Mouse (Mus musculus) forebrain, embryonic 16.5 days (tissue): Measurements from ENCODE around the gene Dgke. TPM values are rescaled to one million over a fixed set of nuclear protein-coding genes. Genes with fewer than 3 reads are reported as not detected.

ENCODE experiments used
- ATAC-seq: fragments of 200-750 bp; cut with Nextera tagmentation; 2 replicates; pipeline ENCODE4 v1.8.0; 2017; ENCODE audit warnings: mild to moderate bottlenecking, moderate library complexity
- H3K27ac ChIP-seq: fragments of 300-500 bp; sonication (generic); 2 replicates; pipeline ENCODE4 v1.5.1; 2014; ENCODE audit warnings: low read length, control low read depth
- H3K27me3 ChIP-seq: fragments of 300-500 bp; sonication (generic); replicated peaks from 2 replicates; pipeline ENCODE4 v1.6.1; 2014; ENCODE audit warnings: low read length; ENCODE audit not compliant: control insufficient read depth, insufficient read depth
- H3K36me3 ChIP-seq: fragments of 300-500 bp; sonication (generic); 2 replicates; pipeline ENCODE4 v1.6.1; 2014; ENCODE audit not compliant: control insufficient read depth, insufficient read depth
- H3K4me1 ChIP-seq: fragments of 300-500 bp; sonication (generic); replicated peaks from 2 replicates; pipeline ENCODE4 v1.6.1; 2014; ENCODE audit warnings: low read length; ENCODE audit not compliant: control insufficient read depth, insufficient read depth
- H3K4me2 ChIP-seq: fragments of 300-500 bp; sonication (generic); 2 replicates; pipeline ENCODE4 v1.6.1; 2014; ENCODE audit warnings: mild to moderate bottlenecking, low read length, control low read depth
- H3K4me3 ChIP-seq: fragments of 300-500 bp; sonication (generic); replicated peaks from 2 replicates; pipeline ENCODE4 v1.5.1; 2014; ENCODE audit warnings: mild to moderate bottlenecking, low read length, control low read depth
- H3K9ac ChIP-seq: fragments of 300-500 bp; sonication (generic); replicated peaks from 2 replicates; pipeline ENCODE4 v1.6.1; 2014; ENCODE audit warnings: low read depth, low read length, control low read depth
- H3K9me3 ChIP-seq: fragments of 300-500 bp; sonication (generic); 2 replicates; pipeline ENCODE4 v1.6.1; 2016; ENCODE audit warnings: low read length; ENCODE audit not compliant: control insufficient read depth
- whole genome bisulfite sequencing: fragments of 180-500 bp; shearing (Covaris S2); extraction: QIAGEN DNeasy Blood & Tissue Kit; methylation state at CpG from one replicate; pipeline ENCODE4 v1.1.7; 2014; 5-methylcytosine and 5-hydroxymethylcytosine counted together
- polyA plus RNA-seq: library from polyadenylated mRNA; unstranded; fragments of >200 nt; fragmentation: Nextera tagmentation; extraction: Ambion mirVana; gene quantifications from 2 replicates; pipeline ENCODE4 v1.2.1, GENCODE M21; 2015

Dgke gene
- polyA plus RNA-seq, 1 experiment from 2014 or later, result 17.1 TPM

DNA sequence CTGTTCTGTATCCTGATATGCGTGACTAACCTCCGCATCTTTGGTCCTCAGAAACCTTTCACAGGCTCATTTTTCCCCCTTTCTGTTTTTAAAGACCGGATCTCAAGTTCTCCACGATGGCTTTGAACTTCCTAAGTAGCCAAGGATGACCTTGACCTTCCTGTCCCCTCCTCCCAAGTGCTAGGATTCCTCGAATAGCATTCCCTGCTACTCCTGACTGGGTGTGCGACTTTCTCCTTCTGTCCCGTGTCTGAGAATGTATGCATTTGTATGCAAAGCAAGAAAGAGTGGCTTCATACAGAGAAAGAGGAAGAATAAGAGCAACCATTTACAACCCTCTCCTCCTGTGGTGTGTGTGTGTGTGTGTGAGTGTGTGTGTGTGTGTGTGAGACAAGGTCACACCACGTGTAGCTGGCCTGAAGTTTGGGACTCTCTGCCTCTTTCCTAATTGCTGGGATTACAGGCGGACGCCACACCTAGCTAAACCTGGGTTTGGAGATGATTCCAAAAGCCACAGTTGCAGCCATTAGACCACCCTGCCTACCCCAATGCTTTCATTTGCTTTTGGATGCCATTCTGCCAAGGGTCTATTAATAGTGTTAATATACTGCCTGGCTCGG is 1.3 kb upstream of the Dgke start:
- ATAC-seq, result no peak
- Histone ChIP-seq H3K36me3 (no peaks in the 10 kb centered on the region), H3K9me3 (no peaks in the 10 kb centered on the region), H3K4me3 (no peak overlapping the region), H3K9ac (no peak overlapping the region), H3K27ac (no peak overlapping the region), H3K4me2 (no peak overlapping the region), H3K27me3 (no peaks in the 10 kb centered on the region), H3K4me1 (no peaks in the 10 kb centered on the region)
- WGBS, result 74% methylated on average over 11 of the region's 11 CpGs

DNA sequence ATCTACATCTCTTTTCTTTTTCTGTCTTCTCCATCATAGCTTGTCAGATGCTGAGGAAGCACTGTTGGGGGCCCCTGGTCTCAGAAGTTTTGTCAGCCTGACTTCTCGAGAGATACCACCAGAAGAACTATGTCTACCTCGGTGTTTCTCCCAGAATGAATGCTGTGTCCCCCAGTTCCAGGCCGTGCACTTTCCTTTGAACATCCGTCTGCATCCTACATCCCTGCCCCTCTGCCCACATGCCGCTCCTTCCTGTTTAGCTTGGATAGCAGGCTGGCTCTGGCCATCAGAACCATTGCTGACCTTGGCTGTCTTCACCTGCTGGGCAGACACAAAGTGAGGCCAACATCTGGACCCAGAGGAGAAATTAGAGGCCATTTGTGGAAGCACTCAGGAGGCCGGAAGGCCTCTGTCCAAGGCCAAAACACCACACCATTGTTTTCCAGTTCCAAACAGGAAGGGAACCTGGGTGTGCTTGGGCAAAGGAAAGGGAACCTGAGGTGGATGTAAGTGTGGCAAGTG is 712 bp upstream of the Dgke start:
- ATAC-seq, result no peak
- Histone ChIP-seq H3K4me3 (no peak overlapping the region), H3K27ac (no peak overlapping the region), H3K36me3 (no peaks in the 10 kb centered on the region), H3K9ac (no peak overlapping the region), H3K9me3 (no peaks in the 10 kb centered on the region), H3K4me1 (no peaks in the 10 kb centered on the region), H3K4me2 (no peak overlapping the region), H3K27me3 (no peaks in the 10 kb centered on the region)
- 73% methylated on average over 6 of the region's 6 CpGs for WGBS

- no peak for ATAC-seq
- Histone ChIP-seq H3K9ac (no peak overlapping the region), H3K4me2 (no peak overlapping the region), H3K4me1 (no peaks in the 10 kb centered on the region), H3K4me3 (no peak overlapping the region), H3K9me3 (no peaks in the 10 kb centered on the region), H3K36me3 (no peaks in the 10 kb centered on the region), H3K27me3 (no peaks in the 10 kb centered on the region), H3K27ac (no peak overlapping the region)
- WGBS, result 80% methylated on average over 6 of the region's 6 CpGs
Observed at GRCm38 (mm10) chr11:89066126-89066525, 524 bp downstream of the Dgke start.

- H3K4me1 ChIP-seq, result no peaks in the 10 kb centered on the region
- no peak overlapping the region for H3K27ac ChIP-seq
- no peak for ATAC-seq
- WGBS, result 97% methylated on average over 3 of the region's 3 CpGs
- no peaks in the 10 kb centered on the region for H3K9me3 ChIP-seq
- no peak overlapping the region for H3K4me3 ChIP-seq
- H3K36me3 ChIP-seq, result no peaks in the 10 kb centered on the region
- no peaks in the 10 kb centered on the region for H3K27me3 ChIP-seq
- H3K9ac ChIP-seq, result no peak overlapping the region
- H3K4me2 ChIP-seq, result no peak overlapping the region
Observed at GRCm38 (mm10) chr11:89065297-89065696, 1.4 kb downstream of the Dgke start.

- H3K4me3 ChIP-seq, result no peak overlapping the region
- H3K4me1 ChIP-seq, result peaks cover 4% of the 10 kb centered on the region
- no peaks in the 10 kb centered on the region for H3K27me3 ChIP-seq
- WGBS, result 87% methylated on average over 6 of the region's 6 CpGs
- no peak overlapping the region for H3K9ac ChIP-seq
- no peak for ATAC-seq
- no peak overlapping the region for H3K27ac ChIP-seq
- no peaks in the 10 kb centered on the region for H3K9me3 ChIP-seq
- no peaks in the 10 kb centered on the region for H3K36me3 ChIP-seq
- H3K4me2 ChIP-seq, result no peak overlapping the region
Observed at GRCm38 (mm10) chr11:89064312-89064711, 2.3 kb downstream of the Dgke start.

GRCm38 (mm10) chr11:89061362-89061761 is 5.3 kb downstream of the Dgke start:
- H3K36me3 ChIP-seq, result no peaks in the 10 kb centered on the region
- H3K4me1 ChIP-seq, result peaks cover 26% of the 10 kb centered on the region
- ATAC-seq, result no peak
- no peak overlapping the region for H3K9ac ChIP-seq
- no peak overlapping the region for H3K4me3 ChIP-seq
- 91% methylated on average over 7 of the region's 7 CpGs for WGBS
- no peak overlapping the region for H3K4me2 ChIP-seq
- H3K27me3 ChIP-seq, result no peaks in the 10 kb centered on the region
- H3K27ac ChIP-seq, result no peak overlapping the region
- no peaks in the 10 kb centered on the region for H3K9me3 ChIP-seq

DNA sequence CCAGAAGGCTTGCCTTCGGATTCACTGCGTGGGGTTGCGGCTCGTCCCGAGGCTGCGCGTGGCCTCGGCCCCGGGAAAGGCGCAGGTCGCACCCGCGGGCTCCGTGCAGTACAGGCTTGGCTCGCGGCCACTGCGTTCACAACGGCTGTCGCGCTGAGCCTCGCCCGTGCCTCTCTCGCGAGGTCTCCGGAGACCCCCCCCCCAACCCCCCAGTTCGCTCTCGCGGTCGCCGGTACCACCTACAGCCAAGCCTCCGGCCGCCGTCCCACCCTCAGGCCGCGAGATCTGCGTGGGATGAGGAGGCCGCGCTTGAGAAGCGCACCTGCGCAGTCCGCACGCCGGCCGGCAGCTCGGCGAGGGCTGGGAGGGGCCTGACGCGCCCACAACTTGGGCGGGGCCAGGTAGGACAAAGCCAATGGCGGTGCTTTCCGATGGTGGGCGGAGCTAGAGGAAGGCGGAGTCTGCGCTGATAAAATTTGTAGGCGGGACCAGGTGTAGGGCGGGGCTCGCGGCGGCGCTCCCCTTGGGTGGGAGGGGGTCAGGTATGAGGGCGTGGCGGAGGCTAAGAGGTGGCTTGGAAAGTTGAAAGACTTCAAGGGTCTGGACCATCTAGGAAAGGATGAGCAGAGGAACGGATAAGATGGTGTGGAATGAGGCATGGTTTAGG is 6.1 kb downstream of the Dgke start:
- Histone ChIP-seq H3K9ac (peak overlapping the region; percentile 89), H3K36me3 (no peaks in the 10 kb centered on the region), H3K4me3 (peak overlapping the region; percentile 88), H3K4me1 (peaks cover 26% of the 10 kb centered on the region), H3K27me3 (no peaks in the 10 kb centered on the region), H3K4me2 (peak overlapping the region; percentile 66), H3K9me3 (no peaks in the 10 kb centered on the region), H3K27ac (peak overlapping the region; percentile 42; the same call in 1 of the 2 replicates)
- WGBS, result under 1% methylated on average over 63 of the region's 63 CpGs
- ATAC-seq, result peak; percentile 95

GRCm38 (mm10) chr11:89059919-89060422 is 6.7 kb downstream of the Dgke start:
- Histone ChIP-seq H3K27ac (peak overlapping the region; percentile 42; the same call in 1 of the 2 replicates), H3K4me3 (peak overlapping the region; percentile 88), H3K36me3 (no peaks in the 10 kb centered on the region), H3K4me1 (peaks cover 26% of the 10 kb centered on the region), H3K4me2 (peak overlapping the region; percentile 66), H3K9ac (peak overlapping the region; percentile 89), H3K9me3 (no peaks in the 10 kb centered on the region), H3K27me3 (no peaks in the 10 kb centered on the region)
- ATAC-seq, result peak; percentile 66
- WGBS, result 0% methylated on average over 33 of the region's 33 CpGs

DNA sequence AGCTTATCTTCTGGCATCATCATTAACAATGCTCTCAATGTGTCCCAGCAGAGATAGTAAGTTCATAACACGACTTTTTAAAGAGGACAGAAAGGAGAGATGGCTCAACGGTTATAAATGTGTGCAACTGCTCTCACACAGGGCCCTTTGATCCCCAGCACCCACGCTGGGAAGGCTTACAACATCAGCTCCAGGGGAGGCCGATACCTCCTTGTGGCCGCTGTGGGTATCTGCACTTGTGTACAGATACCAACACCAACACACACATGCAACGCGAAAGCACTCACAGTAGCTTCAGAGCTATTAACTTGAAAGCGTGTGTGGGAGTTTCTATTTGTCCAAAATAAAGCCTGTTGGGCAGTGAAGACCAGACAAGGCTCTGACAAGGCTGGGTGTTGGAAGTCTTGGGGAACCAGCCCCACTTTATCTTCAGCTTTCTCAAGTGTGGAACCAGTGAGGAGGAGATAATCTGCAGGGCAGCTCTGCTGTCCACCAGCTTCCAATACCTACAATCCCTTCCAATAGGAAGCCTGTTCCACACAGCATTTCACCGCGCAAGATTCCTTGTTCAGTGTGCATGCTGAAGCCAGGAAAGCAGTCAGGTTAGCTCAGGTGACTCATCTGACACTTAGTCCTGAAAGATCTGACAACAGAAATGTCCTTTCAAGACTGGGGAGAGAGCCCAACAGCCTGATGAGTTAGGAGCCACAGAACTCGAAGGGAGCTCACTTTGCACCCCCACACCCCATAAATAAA is 8.0 kb downstream of the Dgke start:
- no peak for ATAC-seq
- peak overlapping the region; percentile 66 for H3K4me2 ChIP-seq
- H3K9ac ChIP-seq, result 0 out of 2 replicates have a peak overlapping the region, but pooled peaks have one; percentile 89
- H3K36me3 ChIP-seq, result peaks cover 2% of the 10 kb centered on the region; the same call in 1 of the 2 replicates
- H3K27me3 ChIP-seq, result no peaks in the 10 kb centered on the region
- peaks cover 26% of the 10 kb centered on the region for H3K4me1 ChIP-seq
- peak overlapping the region; percentile 88 for H3K4me3 ChIP-seq
- no peaks in the 10 kb centered on the region for H3K9me3 ChIP-seq
- no peak overlapping the region for H3K27ac ChIP-seq
- 70% methylated on average over 11 of the region's 11 CpGs for WGBS
